Mouse (Mus musculus) left cerebral cortex, adult 2 months (tissue): Measurements from ENCODE around the gene Prm1. TPM values are rescaled to one million over a fixed set of nuclear protein-coding genes. Genes with fewer than 3 reads are reported as not detected.

Experiments used
- DNase-seq, 2 experiments: peaks; one replicate each; pipeline ENCODE4 v3.0.0; 2021 to 2022; ENCODE audit warnings: low spot score in 2 of 2, mixed read lengths in 1 of 2; ENCODE audit errors: extremely low spot score in 1 of 2
- H3K27ac ChIP-seq: fragments of 200-600 bp; 2 replicates; pipeline ENCODE4 v1.8.1; 2022
- H3K4me3 ChIP-seq: fragments of 200-600 bp; 2 replicates; pipeline ENCODE4 v1.8.1; 2022
- CTCF ChIP-seq: fragments of 200-600 bp; IDR thresholded peaks from 2 replicates; pipeline ENCODE4 v1.8.1; 2022; ENCODE audit warnings: antibody characterized with exemption, mild to moderate bottlenecking, moderate library complexity
- intact Hi-C: fragments of 180-260 bp; cut with DNase I; formaldehyde crosslinking; loops from one replicate; pipeline ENCODE4 v1.15.1; 2025
- total RNA-seq, 2 experiments: library from RNA; stranded (reverse); gene quantifications; 2 replicates each; pipeline ENCODE4 v1.2.3; 2021

Prm1 gene
- total RNA-seq, 2 experiments from 2014 or later = not detected

DNA sequence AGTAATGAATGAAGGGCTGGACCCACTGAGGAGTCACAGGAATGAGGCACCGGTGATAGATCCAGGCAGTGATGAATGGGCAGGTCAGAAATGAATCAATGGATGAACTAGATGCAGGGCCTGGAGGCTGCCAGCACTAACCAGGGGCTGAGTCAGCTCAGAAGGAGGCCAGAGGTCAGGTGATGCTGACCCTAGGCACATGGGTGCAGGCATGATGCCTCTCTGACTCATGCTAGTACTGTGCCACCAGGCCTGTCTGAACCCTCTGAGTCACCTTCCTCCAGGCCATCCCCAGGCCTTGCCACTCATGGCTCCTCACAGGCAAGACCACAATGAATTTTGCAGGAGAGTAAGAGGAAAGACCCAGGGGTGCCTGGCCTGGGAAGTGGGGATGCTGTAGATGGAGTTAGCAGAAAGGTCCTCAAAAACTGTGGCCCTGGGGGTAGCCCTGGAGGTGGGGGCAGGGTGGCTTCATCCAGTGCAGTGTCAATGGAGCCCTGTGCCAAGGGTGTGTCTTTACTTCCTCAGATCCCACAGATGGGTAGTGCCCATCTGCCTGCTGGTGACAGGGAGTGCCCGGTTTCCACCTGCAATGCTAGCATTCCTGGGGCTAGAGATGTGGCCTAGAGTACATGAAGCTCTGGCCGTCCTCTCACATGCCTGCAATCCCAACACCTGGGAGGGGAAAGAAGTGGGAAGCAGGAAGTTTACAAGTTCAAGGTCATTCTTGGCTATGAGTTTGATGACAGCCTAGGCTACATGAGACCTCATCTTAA is 50.9 kb downstream of the Prm1 start:
- intact Hi-C loops = no loop called here
- no peak for TF ChIP-seq CTCF
- no peak overlapping the region for H3K4me3 ChIP-seq
- no peak for DNase-seq
- H3K27ac ChIP-seq = no peak overlapping the region

DNA sequence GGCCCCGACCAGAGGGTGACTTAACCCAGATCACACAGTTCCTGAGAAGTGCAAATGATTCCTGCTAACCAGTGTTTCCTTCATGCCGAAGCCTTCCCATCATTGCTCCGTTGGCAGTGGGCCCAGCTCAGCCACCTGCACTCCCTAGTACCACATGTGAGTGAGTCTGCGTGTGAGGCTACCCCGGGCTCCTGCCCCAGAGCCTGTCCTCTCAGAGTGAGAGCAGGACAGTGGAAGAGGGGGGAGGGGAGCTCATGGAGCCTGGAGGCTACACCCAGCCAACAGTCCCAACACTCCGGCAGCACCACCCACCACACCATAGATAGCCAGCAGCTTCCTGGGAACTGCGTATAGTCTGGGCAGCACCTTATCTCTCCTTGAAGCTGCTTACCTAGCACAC is 55.8 kb downstream of the Prm1 start:
- H3K27ac ChIP-seq = no peak overlapping the region
- TF ChIP-seq CTCF = no peak
- intact Hi-C loops = loop anchor here (10.0 kb wide), 1 partner anchor 615 kb away; no protein-coding TSS in a partner anchor
- peak; percentile 31 to 44 for DNase-seq
- no peak overlapping the region for H3K4me3 ChIP-seq

- no peak for TF ChIP-seq CTCF
- Histone ChIP-seq H3K27ac (no peak overlapping the region), H3K4me3 (no peak overlapping the region)
- no peak for DNase-seq
- intact Hi-C loops = loop anchor here (10.0 kb wide), 1 partner anchor 614 kb away; no protein-coding TSS in a partner anchor
Measured at GRCm38 (mm10) chr16:10749226-10749625, 56.4 kb downstream of the Prm1 start.

Other genes with a start within 250 kb of the Prm1 start
- 1 to 10 TPM in 1 of 2 experiments, under 1 TPM in 1; 0.82 to 1.2 TPM for gene Socs1, start 20.3 kb downstream of the Prm1 start, total RNA-seq
- gene Tnp2, start 17.2 kb downstream of the Prm1 start, total RNA-seq = not detected
- gene Prm3, start 14.9 kb downstream of the Prm1 start, total RNA-seq = not detected
- not detected for gene Prm2, start 9.7 kb downstream of the Prm1 start, total RNA-seq
- gene Gm11172, start 7.1 kb upstream of the Prm1 start, total RNA-seq = not detected
- under 1 TPM; 0.14 to 0.42 TPM for gene Rmi2, start 29.2 kb upstream of the Prm1 start, total RNA-seq